Mouse (Mus musculus) olfactory bulb, adult 2 months (tissue): Measurements from ENCODE around the gene Ccdc158.

Experiments used
- CTCF ChIP-seq: fragments of 200-500 bp; IDR thresholded peaks from 2 replicates; pipeline ENCODE4 v1.5.1; 2012; ENCODE audit warnings: low read depth, mild to moderate bottlenecking, low read length, moderate library complexity; ENCODE audit not compliant: insufficient read depth
- POLR2A ChIP-seq: fragments of 200-500 bp; IDR thresholded peaks from 2 replicates; pipeline ENCODE4 v1.6.1; 2012; ENCODE audit warnings: mild to moderate bottlenecking, low read depth, low read length, moderate library complexity; ENCODE audit not compliant: insufficient read depth

- TF ChIP-seq CTCF, result no peak
- no peak for TF ChIP-seq POLR2A
Measured at GRCm38 (mm10) chr5:92633526-92633925, 41.5 kb downstream of the Ccdc158 start.
